Mouse (Mus musculus): ENCODE measurements at regions not wholly inside any gene's neighbourhood (a gene's known extent, or its start where the extent isn't known, plus 50 kb on each side); places are given as distances from the start of the nearest gene placed in this dataset.

GRCm38 (mm10) chr2:51016129-51016402, 132.8 kb downstream of the Rnd3 start:
- Histone ChIP-seq H3K27me3 (replicated peaks; ENCODE audit: insufficient read depth, low read length) (no peaks in the 10 kb centered on the region), H3K36me3 (ENCODE audit: insufficient read depth, low read length) (no peaks in the 10 kb centered on the region), H3K4me3 (ENCODE audit: low read depth, low read length) (no peak overlapping the region), H3K9ac (replicated peaks; ENCODE audit: low read depth) (no peak overlapping the region), H3K27ac (ENCODE audit: low read length) (no peak overlapping the region), H3K4me1 (ENCODE audit: insufficient read depth, low read depth, low read length) (no peaks in the 10 kb centered on the region; the same call in 1 of the 2 replicates), H3K9me3 (ENCODE audit: low read length) (no peaks in the 10 kb centered on the region), H3K4me2 (replicated peaks; ENCODE audit: low read depth, low read length) (no peak overlapping the region)
- DNase-seq (ENCODE audit: low spot score) (peak; percentile 9), ATAC-seq (no peak)
- 26% methylated on average over 5 of the region's 5 CpGs for WGBS
- TF ChIP-seq CTCF (IDR thresholded peaks at IDR 0.05) (no peak), EP300 (IDR thresholded peaks at IDR 0.05) (no peak)

GRCm38 (mm10) chr2:51015360-51016128, 133.4 kb downstream of the Rnd3 start:
- no peaks in the 10 kb centered on the region; the same call in 1 of the 2 replicates for H3K4me1 ChIP-seq (ENCODE audit: insufficient read depth, low read depth, low read length)
- no peak overlapping the region for H3K4me3 ChIP-seq (ENCODE audit: low read depth, low read length)
- no peaks in the 10 kb centered on the region for H3K27me3 ChIP-seq (replicated peaks; ENCODE audit: insufficient read depth, low read length)
- WGBS, result 35% methylated on average over 7 of the region's 7 CpGs
- no peak overlapping the region for H3K27ac ChIP-seq (ENCODE audit: low read length)
- H3K36me3 ChIP-seq (ENCODE audit: insufficient read depth, low read length), result no peaks in the 10 kb centered on the region
- DNase-seq (ENCODE audit: low spot score) (peak; percentile 44), ATAC-seq (no peak)
- H3K9me3 ChIP-seq (ENCODE audit: low read length), result no peaks in the 10 kb centered on the region
- no peak overlapping the region for H3K9ac ChIP-seq (replicated peaks; ENCODE audit: low read depth)
- H3K4me2 ChIP-seq (replicated peaks; ENCODE audit: low read depth, low read length), result no peak overlapping the region
- TF ChIP-seq EP300 (IDR thresholded peaks at IDR 0.05) (no peak), CTCF (IDR thresholded peaks at IDR 0.05) (no peak)

GRCm38 (mm10) chr2:51014232-51014631, 134.7 kb downstream of the Rnd3 start:
- Histone ChIP-seq H3K4me2 (replicated peaks; ENCODE audit: low read depth, low read length) (no peak overlapping the region), H3K4me1 (ENCODE audit: insufficient read depth, low read depth, low read length) (no peaks in the 10 kb centered on the region; the same call in 1 of the 2 replicates), H3K27me3 (replicated peaks; ENCODE audit: insufficient read depth, low read length) (no peaks in the 10 kb centered on the region), H3K9me3 (ENCODE audit: low read length) (no peaks in the 10 kb centered on the region), H3K27ac (ENCODE audit: low read length) (no peak overlapping the region), H3K36me3 (ENCODE audit: insufficient read depth, low read length) (no peaks in the 10 kb centered on the region), H3K4me3 (ENCODE audit: low read depth, low read length) (no peak overlapping the region), H3K9ac (replicated peaks; ENCODE audit: low read depth) (no peak overlapping the region)
- TF ChIP-seq CTCF (IDR thresholded peaks at IDR 0.05), result no peak
- TF ChIP-seq EP300 (IDR thresholded peaks at IDR 0.05), result no peak
- no peak for ATAC-seq
- no peak for DNase-seq (ENCODE audit: low spot score)

- no peak for DNase-seq (ENCODE audit: low spot score)
- H3K27me3 ChIP-seq (replicated peaks; ENCODE audit: insufficient read depth, low read length), result no peaks in the 10 kb centered on the region
- H3K9me3 ChIP-seq (ENCODE audit: low read length), result no peaks in the 10 kb centered on the region
- no peaks in the 10 kb centered on the region for H3K36me3 ChIP-seq (ENCODE audit: insufficient read depth, low read length)
- TF ChIP-seq CTCF (IDR thresholded peaks at IDR 0.05) (no peak), EP300 (IDR thresholded peaks at IDR 0.05) (no peak)
- H3K4me3 ChIP-seq (ENCODE audit: low read depth, low read length), result no peak overlapping the region
- no peak overlapping the region for H3K4me2 ChIP-seq (replicated peaks; ENCODE audit: low read depth, low read length)
- H3K4me1 ChIP-seq (ENCODE audit: insufficient read depth, low read depth, low read length), result no peaks in the 10 kb centered on the region; the same call in 1 of the 2 replicates
- H3K27ac ChIP-seq (ENCODE audit: low read length), result no peak overlapping the region
- ATAC-seq, result no peak
- H3K9ac ChIP-seq (replicated peaks; ENCODE audit: low read depth), result no peak overlapping the region
- WGBS, result 57% methylated on average over 2 of the region's 2 CpGs
Observed at GRCm38 (mm10) chr2:51013090-51013489, 135.8 kb downstream of the Rnd3 start.

- TF ChIP-seq EP300 (IDR thresholded peaks at IDR 0.05) (no peak), CTCF (IDR thresholded peaks at IDR 0.05) (no peak)
- H3K9me3 ChIP-seq (ENCODE audit: low read length), result no peaks in the 10 kb centered on the region
- 52% methylated on average over 2 of the region's 2 CpGs for WGBS
- DNase-seq (ENCODE audit: low spot score) (no peak), ATAC-seq (no peak)
- H3K4me3 ChIP-seq (ENCODE audit: low read depth, low read length), result no peak overlapping the region
- H3K9ac ChIP-seq (replicated peaks; ENCODE audit: low read depth), result no peak overlapping the region
- no peaks in the 10 kb centered on the region for H3K27me3 ChIP-seq (replicated peaks; ENCODE audit: insufficient read depth, low read length)
- H3K4me2 ChIP-seq (replicated peaks; ENCODE audit: low read depth, low read length), result no peak overlapping the region
- H3K36me3 ChIP-seq (ENCODE audit: insufficient read depth, low read length), result no peaks in the 10 kb centered on the region
- H3K27ac ChIP-seq (ENCODE audit: low read length), result no peak overlapping the region
- H3K4me1 ChIP-seq (ENCODE audit: insufficient read depth, low read depth, low read length), result no peaks in the 10 kb centered on the region
Observed at GRCm38 (mm10) chr2:51008251-51008533, 140.7 kb downstream of the Rnd3 start.

GRCm38 (mm10) chr2:51007409-51008250, 141.3 kb downstream of the Rnd3 start:
- Histone ChIP-seq H3K4me3 (ENCODE audit: low read depth, low read length) (no peak overlapping the region), H3K9ac (replicated peaks; ENCODE audit: low read depth) (no peak overlapping the region), H3K9me3 (ENCODE audit: low read length) (no peaks in the 10 kb centered on the region), H3K4me1 (ENCODE audit: insufficient read depth, low read depth, low read length) (no peaks in the 10 kb centered on the region), H3K27me3 (replicated peaks; ENCODE audit: insufficient read depth, low read length) (no peaks in the 10 kb centered on the region), H3K4me2 (replicated peaks; ENCODE audit: low read depth, low read length) (no peak overlapping the region), H3K36me3 (ENCODE audit: insufficient read depth, low read length) (no peaks in the 10 kb centered on the region), H3K27ac (ENCODE audit: low read length) (no peak overlapping the region)
- 58% methylated on average over 11 of the region's 11 CpGs for WGBS
- DNase-seq (ENCODE audit: low spot score) (no peak), ATAC-seq (no peak)
- no peak for TF ChIP-seq CTCF (IDR thresholded peaks at IDR 0.05)
- no peak for TF ChIP-seq EP300 (IDR thresholded peaks at IDR 0.05)

Measured in lung, postnatal 0 days (tissue).